Mouse (Mus musculus) urinary bladder, adult 18-20 months (tissue): ENCODE measurements around the gene Apool.

Experiments used
- DNase-seq, 2 experiments: peaks; one replicate each; pipeline ENCODE4 v3.0.0; 2022; ENCODE audit warnings: low spot score in 2 of 2, mixed read lengths in 2 of 2

Apool gene

GRCm38 (mm10) chrX:112310804-112311530, at the start of gene Apool:
Gene Apool, plus strand, starts transcription at chrX:112311334.
- DNase-seq = peak; percentile 73 to 79

- no peak for DNase-seq
These were observed 37.6 kb upstream of the Apool start for GRCm38 (mm10) chrX:112273550-112273949.

- DNase-seq = peak in 1 of 2 experiments; percentile 2
These were observed 375 bp downstream of the Apool start for GRCm38 (mm10) chrX:112311531-112311887.

- DNase-seq = no peak
These were observed 960 bp downstream of the Apool start for GRCm38 (mm10) chrX:112312094-112312493.

- DNase-seq = no peak
These were observed 9.1 kb downstream of the Apool start for GRCm38 (mm10) chrX:112320273-112320672.

- DNase-seq = no peak
These were observed 28.4 kb downstream of the Apool start for GRCm38 (mm10) chrX:112339486-112339885.

GRCm38 (mm10) chrX:112347467-112348394, 36.6 kb downstream of the Apool start:
- DNase-seq = no peak

- no peak for DNase-seq
These were observed 37.3 kb downstream of the Apool start for GRCm38 (mm10) chrX:112348395-112348791.

- no peak for DNase-seq
These were observed 57.3 kb downstream of the Apool start for GRCm38 (mm10) chrX:112368426-112368825.

- DNase-seq = peak; percentile 36 to 37
These were observed 59.7 kb downstream of the Apool start for GRCm38 (mm10) chrX:112370577-112371410.

- DNase-seq = no peak
These were observed 95.5 kb downstream of the Apool start, which contains the start of gene Satl1 for GRCm38 (mm10) chrX:112406679-112407078. Gene Satl1, minus strand, starts transcription at chrX:112406779.

GRCm38 (mm10) chrX:112412309-112412708, 101.2 kb downstream of the Apool start:
- no peak for DNase-seq
